Mouse (Mus musculus) liver, embryonic 12.5 days (tissue): Measurements from ENCODE around the gene Tcl1b5. TPM values are rescaled to one million over a fixed set of nuclear protein-coding genes. Genes with fewer than 3 reads are reported as not detected.

Experiments
- ATAC-seq: fragments of 200-750 bp; cut with Nextera tagmentation; 2 replicates; pipeline ENCODE4 v1.8.0; 2017; ENCODE audit warnings: moderate number of reproducible peaks, mild to moderate bottlenecking, moderate library complexity
- H3K27ac ChIP-seq: fragments of 300-500 bp; sonication (generic); 2 replicates; pipeline ENCODE4 v1.5.1; 2016; ENCODE audit warnings: mild to moderate bottlenecking
- H3K27me3 ChIP-seq: fragments of 300-500 bp; sonication (generic); replicated peaks from 2 replicates; pipeline ENCODE4 v1.6.1; 2016; ENCODE audit warnings: mild to moderate bottlenecking, moderate library complexity
- H3K36me3 ChIP-seq: fragments of 300-500 bp; sonication (generic); 2 replicates; pipeline ENCODE4 v1.6.1; 2016; ENCODE audit warnings: mild to moderate bottlenecking, moderate library complexity
- H3K4me1 ChIP-seq: fragments of 300-500 bp; sonication (generic); 2 replicates; pipeline ENCODE4 v1.6.1; 2016
- H3K4me2 ChIP-seq: fragments of 300-500 bp; sonication (generic); 2 replicates; pipeline ENCODE4 v1.6.1; 2016; ENCODE audit warnings: mild to moderate bottlenecking, moderate library complexity
- H3K4me3 ChIP-seq: fragments of 300-500 bp; sonication (generic); 2 replicates; pipeline ENCODE4 v1.5.1; 2016; ENCODE audit warnings: mild to moderate bottlenecking, moderate library complexity
- H3K9ac ChIP-seq: fragments of 300-500 bp; sonication (generic); 2 replicates; pipeline ENCODE4 v1.6.1; 2016; ENCODE audit warnings: mild to moderate bottlenecking, moderate library complexity
- H3K9me3 ChIP-seq: fragments of 300-500 bp; sonication (generic); replicated peaks from 2 replicates; pipeline ENCODE4 v1.6.1; 2016; ENCODE audit warnings: mild to moderate bottlenecking, moderate library complexity
- WGBS: fragments of 180-500 bp; shearing (Covaris S2); methylation state at CpG from one replicate; pipeline ENCODE4 v1.1.7; 2016; ENCODE audit not compliant: insufficient replicate concordance; 5-methylcytosine and 5-hydroxymethylcytosine counted together
- polyA plus RNA-seq: library from polyadenylated mRNA; unstranded; fragments of >200 nt; fragmentation: Nextera tagmentation; extraction: Ambion mirVana; gene quantifications from 2 replicates; pipeline ENCODE4 v1.2.1, GENCODE M21; 2016

Gene Tcl1b5
- polyA plus RNA-seq, 1 experiment from 2014 or later = not detected

- Histone ChIP-seq H3K4me2 (no peak within 1 kb of the TSS), H3K27me3 (no peaks in the 10 kb centered on the region), H3K27ac (no peak within 1 kb of the TSS), H3K9ac (no peak within 1 kb of the TSS), H3K4me3 (no peak within 1 kb of the TSS), H3K9me3 (no peaks in the 10 kb centered on the region), H3K36me3 (no peaks in the 10 kb centered on the region), H3K4me1 (no peaks in the 10 kb centered on the region)
- no peak for ATAC-seq
- WGBS = 73% methylated on average over 22 of the region's 22 CpGs
Measured at GRCm38 (mm10) chr12:105222601-105223319, 46.6 kb downstream of the Tcl1b5 start, which contains the start of gene Tcl1. Gene Tcl1, minus strand, starts transcription at chr12:105222793.

DNA sequence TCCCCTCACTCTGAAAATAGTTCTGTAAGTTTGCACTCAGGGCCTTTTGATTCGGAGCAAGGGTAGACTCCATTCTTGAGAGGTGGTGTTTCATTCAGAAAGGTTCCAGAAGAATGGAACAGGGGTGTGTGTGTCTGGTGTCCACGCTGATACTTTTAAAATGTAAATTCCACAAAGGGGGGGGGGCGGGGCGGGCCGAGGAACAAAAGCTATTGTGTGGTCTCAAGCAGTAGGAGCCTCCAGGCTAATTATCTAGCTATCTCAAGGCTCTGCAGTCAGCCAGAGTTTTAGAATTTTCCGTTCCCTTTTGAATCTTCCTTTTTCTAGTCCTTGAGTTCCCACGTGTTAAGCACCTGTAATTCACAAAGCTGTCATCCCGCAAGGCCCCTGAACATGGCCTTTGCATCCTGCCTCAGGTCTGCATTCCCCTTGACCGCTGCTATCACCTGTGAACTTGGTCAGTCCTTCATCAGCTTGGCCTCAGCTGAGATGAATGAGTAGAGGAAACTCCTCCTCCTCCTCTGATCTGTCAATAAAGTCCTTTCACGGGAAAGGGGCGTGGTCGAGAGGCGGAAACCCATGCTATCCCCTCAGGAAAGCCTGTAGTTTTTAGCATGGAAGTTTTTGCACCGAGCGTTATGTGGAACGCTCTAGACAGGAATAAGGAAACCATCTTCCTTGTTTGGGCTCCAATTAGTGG lies 48.6 kb downstream of the Tcl1b5 start:
- no peak overlapping the region for H3K9ac ChIP-seq
- no peak overlapping the region for H3K4me2 ChIP-seq
- H3K27me3 ChIP-seq = no peaks in the 10 kb centered on the region
- H3K27ac ChIP-seq = no peak overlapping the region
- no peak for ATAC-seq
- WGBS = 47% methylated on average over 16 of the region's 16 CpGs
- no peaks in the 10 kb centered on the region for H3K4me1 ChIP-seq
- H3K36me3 ChIP-seq = no peaks in the 10 kb centered on the region
- no peak overlapping the region for H3K4me3 ChIP-seq
- no peaks in the 10 kb centered on the region for H3K9me3 ChIP-seq

Other genes with a start within 250 kb of the Tcl1b5 start
- gene Syne3, start 166.5 kb upstream of the Tcl1b5 start, polyA plus RNA-seq = 2.1 and 2.5 TPM in 2 replicates
- gene Glrx5, start 143.7 kb upstream of the Tcl1b5 start, polyA plus RNA-seq = 719 and 730 TPM in 2 replicates
- not detected in 2 replicates for gene Tcl1b2, start 30.3 kb upstream of the Tcl1b5 start, polyA plus RNA-seq
- not detected in 2 replicates for gene Tcl1b1, start 16.7 kb upstream of the Tcl1b5 start, polyA plus RNA-seq
- gene Tcl1b3, start 14.7 kb downstream of the Tcl1b5 start, polyA plus RNA-seq = not detected in 2 replicates
- gene Tcl1b4, start 25.6 kb downstream of the Tcl1b5 start, polyA plus RNA-seq = not detected in 2 replicates
- gene Tcl1, start 46.4 kb downstream of the Tcl1b5 start, polyA plus RNA-seq = not detected in 2 replicates
- gene Tunar, start 157.5 kb downstream of the Tcl1b5 start, polyA plus RNA-seq = 0.07 TPM in 1 of 2 replicates, not detected in the other